Mouse (Mus musculus) layer of hippocampus, postnatal 10 days (tissue): ENCODE data around the gene Stx8. TPM values are rescaled to one million over a fixed set of nuclear protein-coding genes. Genes with fewer than 3 reads are reported as not detected.

ENCODE experiments used
- DNase-seq, 2 experiments: peaks; one replicate each; pipeline ENCODE4 v3.0.0; 2021; ENCODE audit warnings: low spot score in 2 of 2
- microRNA-seq, 2 experiments: library from miRNA; unstranded; fragments of <30 nt; microRNA quantifications; one replicate each; pipeline ENCODE4 v1.2.0; 2021
- total RNA-seq, 2 experiments: library from RNA; stranded (reverse); gene quantifications; 2 replicates each; pipeline ENCODE4 v1.2.3; 2021

The Stx8 gene
- total RNA-seq, 2 experiments from 2014 or later = 27.2 to 37.8 TPM

DNA sequence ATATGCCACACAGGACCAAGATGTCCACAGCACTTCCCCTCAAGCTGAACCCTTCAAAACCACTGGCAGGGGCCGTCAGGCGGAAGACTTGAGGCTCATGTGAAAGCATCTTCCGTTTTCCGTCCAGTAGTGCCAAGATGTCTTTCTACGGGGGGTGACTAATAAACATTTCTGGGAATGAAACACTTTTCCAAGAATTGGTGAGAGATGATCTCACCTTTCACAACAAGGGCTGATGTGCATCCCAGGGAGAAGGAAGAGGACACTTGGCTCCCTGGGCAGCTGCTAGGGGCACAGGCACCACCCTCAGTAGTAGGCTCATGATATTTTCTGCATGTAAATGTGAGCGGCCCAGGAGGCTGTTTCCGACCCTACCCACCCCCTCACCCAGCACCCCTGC, 256.2 kb downstream of the Stx8 start:
- DNase-seq = no peak

DNA sequence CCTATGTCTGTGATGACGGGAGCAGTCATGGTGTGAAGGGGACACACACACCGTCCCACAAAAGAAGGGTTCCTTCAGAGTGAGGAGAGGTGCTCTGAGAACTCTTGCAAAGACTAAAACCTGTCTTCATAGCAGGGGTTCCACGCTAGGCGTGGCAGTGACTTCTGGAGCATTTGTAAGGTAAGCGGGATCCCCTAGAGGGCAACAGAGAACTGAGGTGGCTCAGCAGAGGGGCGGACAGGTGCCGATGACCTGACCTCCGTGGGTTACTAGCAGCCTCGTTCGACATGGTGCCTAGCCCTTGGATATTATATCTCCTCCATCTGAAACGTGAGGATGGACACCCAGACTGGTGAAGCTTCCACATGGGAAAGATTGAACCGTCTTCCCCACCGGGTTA, 257.1 kb downstream of the Stx8 start:
- no peak for DNase-seq

- no peak for DNase-seq
Observed at GRCm38 (mm10) chr11:68226654-68227057, 260.7 kb downstream of the Stx8 start.

DNA sequence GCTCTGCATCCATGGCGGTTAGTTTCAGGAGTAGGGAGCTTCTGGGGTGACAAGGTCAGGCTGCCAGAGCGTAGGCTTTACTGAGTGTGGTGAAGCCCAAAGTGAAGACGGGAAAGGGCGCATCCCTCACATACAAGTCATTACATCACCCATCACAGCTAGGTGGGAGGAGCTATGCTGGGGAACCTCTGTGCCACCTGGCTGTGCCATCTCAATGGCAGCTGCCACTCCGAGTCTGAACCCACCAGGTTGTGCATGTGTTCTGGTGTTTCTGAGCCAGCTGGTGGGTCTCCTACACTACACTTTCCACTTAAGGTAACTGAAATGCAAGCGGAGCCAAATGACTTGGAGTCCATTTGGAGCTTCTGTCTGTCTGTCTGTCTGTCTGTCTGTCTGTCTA, 261.8 kb downstream of the Stx8 start:
- no peak for DNase-seq

DNA sequence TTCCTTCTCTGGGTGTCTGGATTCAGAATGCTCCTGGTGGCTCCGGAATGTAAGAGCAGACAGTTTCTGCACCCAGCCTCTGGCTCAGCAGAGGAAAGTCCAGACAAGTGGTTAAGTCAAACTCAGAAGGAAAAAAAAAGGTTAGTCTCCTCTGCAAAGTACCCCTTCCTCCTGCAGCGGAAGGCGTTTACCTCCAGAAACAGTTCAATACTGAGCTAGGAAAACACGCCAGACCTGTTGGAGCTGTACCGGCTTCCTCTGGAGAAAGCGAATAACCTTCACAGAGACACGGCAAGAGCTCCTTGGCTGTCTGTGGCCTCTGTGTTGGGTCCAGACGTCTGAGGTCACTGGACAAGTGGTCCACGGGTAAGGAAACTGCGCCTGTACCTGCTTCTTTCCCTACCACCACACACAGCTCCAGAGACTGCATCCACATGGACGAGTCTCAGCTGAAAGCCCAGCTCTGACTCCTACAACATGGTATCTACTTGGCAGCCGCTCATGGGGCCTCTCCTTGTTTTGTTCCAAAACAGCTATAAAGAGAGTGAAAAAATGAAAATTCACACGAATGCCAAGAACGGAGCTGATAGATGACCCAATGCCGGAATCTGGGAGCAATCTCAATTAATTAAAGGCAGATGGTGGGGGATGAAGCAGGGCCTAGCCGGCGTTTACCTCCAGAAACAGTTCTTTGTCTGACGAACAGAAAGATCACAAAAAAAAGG, 263.1 kb downstream of the Stx8 start:
- no peak for DNase-seq

DNA sequence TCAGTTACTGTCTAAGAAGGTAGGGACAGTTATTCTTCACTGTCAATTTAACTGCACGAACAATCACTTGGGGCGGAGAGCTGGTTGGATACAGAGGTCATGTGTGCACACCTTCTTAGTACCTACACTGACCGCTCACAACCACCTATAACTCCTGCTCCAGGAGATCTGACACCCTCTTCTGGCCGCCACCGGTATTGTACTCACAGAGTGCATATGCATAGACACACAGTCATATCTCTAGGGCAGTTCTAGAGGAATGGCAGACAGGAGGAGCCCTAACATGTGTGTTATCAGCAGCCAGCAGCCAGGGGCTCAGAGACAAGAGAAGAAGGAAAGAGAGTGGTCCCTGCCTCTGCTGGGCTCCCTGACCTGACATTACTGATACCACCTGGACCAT, 265.6 kb downstream of the Stx8 start:
- DNase-seq = no peak

- no peak for DNase-seq
Observed at GRCm38 (mm10) chr11:68233469-68233965, 267.5 kb downstream of the Stx8 start.

GRCm38 (mm10) chr11:68239756-68240155, 273.8 kb downstream of the Stx8 start:
- no peak for DNase-seq

DNA sequence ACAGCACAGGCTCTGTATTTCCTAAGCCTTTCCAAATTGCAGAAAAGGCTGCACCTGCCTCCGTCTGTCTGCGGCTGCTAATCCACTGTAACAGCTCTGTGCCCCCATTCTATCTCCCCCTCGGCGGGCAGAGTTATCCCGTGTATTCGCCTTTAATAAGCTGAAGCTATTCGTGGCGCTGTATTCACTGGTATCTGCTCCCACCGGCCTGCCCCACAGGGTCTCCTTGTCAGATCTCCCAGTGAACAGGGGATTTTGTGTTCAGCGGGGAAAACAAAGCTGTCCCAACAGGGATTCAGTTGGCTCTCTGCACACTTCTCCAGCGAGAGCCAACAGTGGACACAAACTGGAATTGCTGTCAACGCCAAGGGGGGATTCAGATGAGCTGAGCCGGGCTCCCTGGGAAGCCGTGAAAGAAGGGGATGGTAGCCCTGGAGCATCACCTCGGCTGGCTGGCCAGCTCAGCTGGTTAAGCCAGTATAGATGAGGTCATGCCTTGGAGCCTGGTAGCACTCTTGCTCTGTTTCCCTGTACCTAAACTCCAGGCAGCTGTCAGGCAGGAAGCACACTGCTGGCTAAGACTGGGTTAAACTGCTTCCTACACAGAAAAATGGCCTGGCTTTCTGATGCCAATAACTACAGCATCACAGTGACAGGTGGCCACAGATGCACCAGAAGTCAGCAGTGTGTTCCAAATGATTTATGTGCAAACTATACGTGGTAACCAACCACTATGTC, 278.4 kb downstream of the Stx8 start:
- DNase-seq = peak; percentile 41 to 48

- DNase-seq = no peak
Observed at GRCm38 (mm10) chr11:68244992-68245261, 278.9 kb downstream of the Stx8 start.

GRCm38 (mm10) chr11:68247897-68248296, 281.9 kb downstream of the Stx8 start:
- no peak for DNase-seq

GRCm38 (mm10) chr11:68250106-68250505, 284.1 kb downstream of the Stx8 start:
- no peak for DNase-seq

GRCm38 (mm10) chr11:68253531-68253930, 287.5 kb downstream of the Stx8 start:
- no peak for DNase-seq

Small RNAs within 50 kb of the gene (microRNA-seq; reads per million reads assigned to microRNA genes)
- 0 reads per million in 2 experiments for gene Mir6406

Other genes starting within 250 kb of the Stx8 start
- gene Glp2r, start 195.0 kb upstream of the Stx8 start, total RNA-seq = under 1 TPM; 0.43 to 0.54 TPM
- gene Gsg1l2, start 191.6 kb upstream of the Stx8 start, total RNA-seq = not detected
- under 1 TPM in 1 of 2 experiments, not detected in 1; 0.87 TPM for gene Dhrs7c, start 168.0 kb upstream of the Stx8 start, total RNA-seq
- 1 to 10 TPM; 9.9 to 10.0 TPM for gene Usp43, start 44.0 kb upstream of the Stx8 start, total RNA-seq
- gene Cfap52, start 542 bp upstream of the Stx8 start, total RNA-seq = 1 to 10 TPM; 2.8 to 4.0 TPM